ENCODE assay signal across 8 mouse cellular contexts in genomic region chr1:119422460-119423015, GRCm38 (mm10). TPM values are rescaled to one million over a fixed set of nuclear protein-coding genes. Genes with fewer than 3 reads are reported as not detected.
DNase-seq lines count a peak whose midpoint lies in the region; ATAC-seq and TF ChIP-seq lines count a peak whose summit lies in the region.

No protein-coding gene starts in this region.

- H3K9ac ChIP-seq in liver, adult 2 months (ENCODE audit: low read depth, low read length), result no peak overlapping the region
- peak overlapping the region; percentile 71 for H3K9ac ChIP-seq in forebrain, embryonic 12.5 days
- peak overlapping the region; percentile 78; the same call in 1 of the 2 replicates for H3K9ac ChIP-seq in neural tube, embryonic 12.5 days

- TF ChIP-seq CTCF in liver, adult 2 months (IDR thresholded peaks at IDR 0.05; ENCODE audit: low read depth, low read length), result 0 out of 2 replicates have a peak, but pooled peaks have one; percentile 15

- no peaks in the 10 kb centered on the region for H3K9me3 ChIP-seq in forebrain, embryonic 12.5 days
- no peaks in the 10 kb centered on the region for H3K9me3 ChIP-seq in neural tube, embryonic 12.5 days

- ATAC-seq in forebrain, embryonic 12.5 days (ENCODE audit: low FRiP score), result peak; percentile 9; the same call in 1 of the 2 replicates
- no peak; the same call in 1 of the 2 replicates for ATAC-seq in neural tube, embryonic 12.5 days (ENCODE audit: low FRiP score, low read depth)

- H3K4me2 ChIP-seq in forebrain, embryonic 12.5 days, result peak overlapping the region; percentile 97
- H3K4me2 ChIP-seq in neural tube, embryonic 12.5 days (replicated peaks), result peak overlapping the region; percentile 98

- H3K27ac ChIP-seq in liver, adult 2 months (replicated peaks; ENCODE audit: insufficient read depth, low read depth, low read length), result no peak overlapping the region
- H3K27ac ChIP-seq in forebrain, embryonic 12.5 days, result no peak overlapping the region
- no peak overlapping the region for H3K27ac ChIP-seq in neural tube, embryonic 12.5 days

- H3K4me1 ChIP-seq in liver, adult 2 months (ENCODE audit: control insufficient read depth, insufficient read depth, low read length), result no peaks in the 10 kb centered on the region
- peaks cover 45% of the 10 kb centered on the region for H3K4me1 ChIP-seq in forebrain, embryonic 12.5 days
- peaks cover 25% of the 10 kb centered on the region for H3K4me1 ChIP-seq in neural tube, embryonic 12.5 days

- peaks cover 23% of the 10 kb centered on the region for H3K27me3 ChIP-seq in liver, adult 2 months (ENCODE audit: control insufficient read depth, insufficient read depth, low read length)
- peaks cover 87% of the 10 kb centered on the region for H3K27me3 ChIP-seq in forebrain, embryonic 12.5 days
- H3K27me3 ChIP-seq in neural tube, embryonic 12.5 days (replicated peaks), result peaks cover 66% of the 10 kb centered on the region

- H3K79me2 ChIP-seq in liver, adult 2 months (ENCODE audit: control insufficient read depth, insufficient read depth, low read length), result no peaks in the 10 kb centered on the region

- no peak for TF ChIP-seq POLR2A in liver, adult 2 months (IDR thresholded peaks at IDR 0.05; ENCODE audit: extremely low read depth, insufficient read depth, low read length)

- no peak for DNase-seq in liver, adult 2 months (ENCODE audit: extremely low read depth, low read depth, low spot score)
- no peak for DNase-seq in liver
- DNase-seq in kidney, postnatal 4 days, result peak; percentile 20 to 42
- no peak for DNase-seq in thymus, postnatal 36 days
- DNase-seq in urinary bladder, postnatal 36 days (ENCODE audit: low spot score in 2 of 2), result no peak
- DNase-seq in spleen, postnatal 36 days (ENCODE audit: low spot score in 2 of 2), result no peak

- 3% methylated on average over 31 of the region's 32 CpGs for WGBS in liver, adult 2 months
- WGBS in forebrain, embryonic 12.5 days, result 1% methylated on average over 31 of the region's 32 CpGs
- under 1% methylated on average over 31 of the region's 32 CpGs for WGBS in neural tube, embryonic 12.5 days

- no peaks in the 10 kb centered on the region for H3K36me3 ChIP-seq in liver, adult 2 months (ENCODE audit: control insufficient read depth, insufficient read depth, low read length)
- H3K36me3 ChIP-seq in forebrain, embryonic 12.5 days (replicated peaks), result no peaks in the 10 kb centered on the region
- H3K36me3 ChIP-seq in neural tube, embryonic 12.5 days, result peaks cover under 1% of the 10 kb centered on the region; the same call in 1 of the 2 replicates

- H3K4me3 ChIP-seq in liver, adult 2 months (ENCODE audit: insufficient read depth, low read depth, low read length), result peak overlapping the region; percentile 81; the same call in 1 of the 2 replicates
- peak overlapping the region; percentile 64 for H3K4me3 ChIP-seq in forebrain, embryonic 12.5 days (replicated peaks)
- peak overlapping the region; percentile 63 for H3K4me3 ChIP-seq in neural tube, embryonic 12.5 days

RNA-seq across cellular contexts. Expression of gene Inhbb, which starts 0.5 kb away (rescaled TPM):
- total RNA-seq in liver, adult 2 months (2014; rRNA removed), result 0.37 and 1.0 TPM in 2 replicates
- polyA plus RNA-seq in liver, adult 2 months (2012; rRNA removed), result 0.36 and 0.42 TPM in 2 replicates
- 1.8 and 2.3 TPM in 2 replicates for polyA plus RNA-seq in forebrain, embryonic 12.5 days (2016; fragmentation: Nextera tagmentation; extraction: Ambion mirVana)
- polyA plus RNA-seq in neural tube, embryonic 12.5 days (2016; fragmentation: Nextera tagmentation; extraction: Ambion mirVana), result 2.1 and 3.0 TPM in 2 replicates

Comparison
In these comparisons a context has a peak if more than half of its experiments do, and no peak if none do; other contexts are left out.
1. DNase-seq: peak in kidney, postnatal 4 days (2 of 2); none in liver, adult 2 months (single experiment), liver (single experiment), thymus, postnatal 36 days (0 of 2), urinary bladder, postnatal 36 days (0 of 2) and spleen, postnatal 36 days (0 of 2).
2. Peak in every context shown above with its lines, with median percentiles within 50 percentile points of each other: H3K4me3 ChIP-seq.